Mouse (Mus musculus): ENCODE measurements around the gene Naxe.

GRCm38 (mm10) chr3:88085459-88085858 lies 27.2 kb upstream of the Naxe start:
- no peak for TF ChIP-seq CTCF (IDR thresholded peaks at IDR 0.05; ENCODE audit: insufficient read depth, low read length)
- no peak for TF ChIP-seq POLR2A (IDR thresholded peaks at IDR 0.05; ENCODE audit: borderline replicate concordance, extremely low read depth, low read depth, low read length)

All from lung, adult 2 months (tissue).